Mouse (Mus musculus): ENCODE results near the gene Zc2hc1b. TPM values are rescaled to one million over a fixed set of nuclear protein-coding genes. Genes with fewer than 3 reads are reported as not detected.

Zc2hc1b gene
- polyA plus RNA-seq, 1 experiment from 2014 or later: not detected

DNA sequence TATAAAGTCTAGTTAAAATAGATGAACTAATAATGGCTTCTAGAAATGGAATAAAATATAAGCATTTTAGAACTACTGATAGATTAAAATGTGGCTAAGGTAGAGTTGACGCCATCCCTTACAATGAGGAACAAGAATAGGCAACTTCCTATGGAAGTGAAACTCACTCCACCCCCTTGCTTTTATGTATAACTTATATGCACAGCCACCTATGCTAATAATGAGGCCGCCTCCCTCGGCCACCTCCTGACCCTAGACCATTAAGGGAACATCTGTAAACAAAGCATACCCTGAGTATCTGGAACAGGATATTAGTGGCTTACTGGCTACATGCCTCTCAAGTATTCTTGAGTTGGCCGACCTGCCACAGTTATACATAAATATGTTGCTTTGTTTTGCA, 74.0 kb downstream of the Zc2hc1b start:
- Histone ChIP-seq H3K9me3 (ENCODE audit: control insufficient read depth, low read length) (no peaks in the 10 kb centered on the region), H3K27me3 (ENCODE audit: control insufficient read depth, insufficient read depth, low read length) (no peaks in the 10 kb centered on the region), H3K36me3 (ENCODE audit: control insufficient read depth, insufficient read depth, low read length) (no peaks in the 10 kb centered on the region), H3K9ac (ENCODE audit: low read length) (no peak overlapping the region), H3K4me1 (ENCODE audit: control insufficient read depth, insufficient read depth, low read length) (no peaks in the 10 kb centered on the region), H3K4me3 (ENCODE audit: low read depth, low read length) (no peak overlapping the region), H3K4me2 (ENCODE audit: low read depth, severe bottlenecking) (no peak overlapping the region), H3K27ac (replicated peaks; ENCODE audit: low read depth, low read length) (no peak overlapping the region)
- WGBS: 83% methylated on average over 4 of the region's 4 CpGs
- ATAC-seq (ENCODE audit: insufficient number of reproducible peaks, low FRiP score, low TSS enrichment, low read depth) (no peak), DNase-seq (ENCODE audit: low spot score) (no peak)

DNA sequence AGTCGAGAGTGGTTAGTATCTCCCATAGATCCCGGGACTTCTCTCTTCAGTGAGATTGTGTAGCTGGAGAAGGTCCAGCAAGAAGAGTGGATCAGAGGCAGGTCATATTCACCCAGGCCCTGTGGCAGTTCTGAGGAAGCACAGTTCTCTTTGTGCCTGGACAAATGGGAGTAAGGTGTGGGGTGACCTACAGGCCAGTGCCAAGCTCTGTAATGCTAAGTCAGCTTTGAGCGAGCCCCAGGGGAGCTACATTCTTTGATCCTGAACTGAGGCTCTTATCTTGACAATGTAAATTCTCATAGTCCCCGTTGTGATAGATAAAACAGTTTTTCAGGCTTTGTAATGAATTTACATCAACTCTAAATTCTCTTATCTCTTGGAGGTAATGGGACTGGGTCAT, 75.5 kb downstream of the Zc2hc1b start:
- DNase-seq (ENCODE audit: low spot score): no peak
- H3K9me3 ChIP-seq (ENCODE audit: control insufficient read depth, low read length): no peaks in the 10 kb centered on the region
- H3K4me1 ChIP-seq (ENCODE audit: control insufficient read depth, insufficient read depth, low read length): no peaks in the 10 kb centered on the region
- H3K36me3 ChIP-seq (ENCODE audit: control insufficient read depth, insufficient read depth, low read length): no peaks in the 10 kb centered on the region
- H3K9ac ChIP-seq (ENCODE audit: low read length): no peak overlapping the region
- no peaks in the 10 kb centered on the region for H3K27me3 ChIP-seq (ENCODE audit: control insufficient read depth, insufficient read depth, low read length)
- no peak overlapping the region for H3K27ac ChIP-seq (replicated peaks; ENCODE audit: low read depth, low read length)
- no peak overlapping the region for H3K4me2 ChIP-seq (ENCODE audit: low read depth, severe bottlenecking)
- no peak overlapping the region for H3K4me3 ChIP-seq (ENCODE audit: low read depth, low read length)
- no peak for ATAC-seq (ENCODE audit: insufficient number of reproducible peaks, low FRiP score, low TSS enrichment, low read depth)
- WGBS: 60% methylated on average over 4 of the region's 4 CpGs

DNA sequence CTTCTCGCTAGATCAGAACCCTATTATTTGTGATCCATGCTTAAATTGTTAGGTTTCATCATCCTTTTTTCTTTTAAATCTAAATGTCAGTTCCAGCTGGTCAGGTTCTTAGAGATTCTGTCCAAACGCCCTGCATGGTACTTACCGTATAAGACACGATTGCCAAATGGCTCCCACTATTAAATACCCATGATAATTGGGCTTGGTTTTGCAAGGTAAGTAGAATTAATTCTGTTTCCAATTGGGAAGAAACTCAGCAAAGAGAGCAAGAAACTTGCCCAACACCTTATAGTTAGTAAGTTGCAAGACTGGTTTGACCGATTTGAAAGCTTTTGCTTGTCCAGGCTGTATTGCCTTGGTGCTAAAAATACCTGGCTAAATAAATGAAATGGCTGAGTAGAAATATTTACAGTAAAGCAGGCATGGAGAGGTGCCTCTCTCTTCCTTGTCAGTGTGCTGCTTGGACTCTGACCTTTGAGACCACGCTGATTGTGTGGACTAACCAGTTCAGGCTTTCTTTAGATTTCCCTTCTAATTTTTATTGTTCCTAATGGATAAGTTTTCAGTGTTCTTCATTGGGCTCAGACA, 77.7 kb downstream of the Zc2hc1b start:
- DNase-seq (ENCODE audit: low spot score): no peak
- H3K27me3 ChIP-seq (ENCODE audit: control insufficient read depth, insufficient read depth, low read length): no peaks in the 10 kb centered on the region
- H3K27ac ChIP-seq (replicated peaks; ENCODE audit: low read depth, low read length): no peak overlapping the region
- ATAC-seq (ENCODE audit: insufficient number of reproducible peaks, low FRiP score, low TSS enrichment, low read depth): no peak
- WGBS: 88% methylated on average over 6 of the region's 6 CpGs
- H3K4me2 ChIP-seq (ENCODE audit: low read depth, severe bottlenecking): no peak overlapping the region
- H3K9me3 ChIP-seq (ENCODE audit: control insufficient read depth, low read length): no peaks in the 10 kb centered on the region
- H3K4me3 ChIP-seq (ENCODE audit: low read depth, low read length): no peak overlapping the region
- no peaks in the 10 kb centered on the region for H3K4me1 ChIP-seq (ENCODE audit: control insufficient read depth, insufficient read depth, low read length)
- H3K36me3 ChIP-seq (ENCODE audit: control insufficient read depth, insufficient read depth, low read length): no peaks in the 10 kb centered on the region
- no peak overlapping the region for H3K9ac ChIP-seq (ENCODE audit: low read length)

Other genes with a start within 250 kb of the Zc2hc1b start
- 0.82 and 1.5 TPM in 2 replicates for gene Stx11, start 213.7 kb downstream of the Zc2hc1b start, polyA plus RNA-seq (2014; fragmentation: Nextera tagmentation; extraction: Ambion mirVana)
- 42.7 and 45.7 TPM in 2 replicates for gene Sf3b5, start 172.7 kb downstream of the Zc2hc1b start, polyA plus RNA-seq (2014; fragmentation: Nextera tagmentation; extraction: Ambion mirVana)
- 74.5 and 74.9 TPM in 2 replicates for gene Plagl1, start 117.5 kb downstream of the Zc2hc1b start, polyA plus RNA-seq (2014; fragmentation: Nextera tagmentation; extraction: Ambion mirVana)
- 62.6 and 64.0 TPM in 2 replicates for gene Ltv1, start 15.1 kb upstream of the Zc2hc1b start, polyA plus RNA-seq (2014; fragmentation: Nextera tagmentation; extraction: Ambion mirVana)